Mouse (Mus musculus) layer of hippocampus, adult 9-11 months (tissue): ENCODE data around the gene Gm20388.
"Not testable (repeated sequence)": the region's sequence is repeated elsewhere in the genome, so short reads cannot be mapped to it uniquely, and the experiment has no call there.

Experiments
- DNase-seq: peaks from one replicate; pipeline ENCODE4 v3.0.0; 2022

The Gm20388 gene

GRCm38 (mm10) chr8:124143003-124143402 lies 4232.4 kb downstream of the Gm20388 start:
- DNase-seq = peak; percentile 21

GRCm38 (mm10) chr8:124143871-124144618 lies 4233.4 kb downstream of the Gm20388 start:
- DNase-seq = no peak

- DNase-seq = no peak
Measured at GRCm38 (mm10) chr8:124144619-124144980, 4234.0 kb downstream of the Gm20388 start.

- DNase-seq = no peak
Measured at GRCm38 (mm10) chr8:124146286-124146685, 4235.6 kb downstream of the Gm20388 start.

- DNase-seq = no peak
Measured at GRCm38 (mm10) chr8:124150009-124150408, 4239.4 kb downstream of the Gm20388 start.

- DNase-seq = no peak
Measured at GRCm38 (mm10) chr8:124150536-124150935, 4239.9 kb downstream of the Gm20388 start.

GRCm38 (mm10) chr8:124151881-124152280 lies 4241.2 kb downstream of the Gm20388 start:
- no peak for DNase-seq

GRCm38 (mm10) chr8:124152771-124153170 lies 4242.1 kb downstream of the Gm20388 start:
- no peak for DNase-seq

GRCm38 (mm10) chr8:124156324-124156723 lies 4245.7 kb downstream of the Gm20388 start:
- no peak for DNase-seq

- DNase-seq = no peak
Measured at GRCm38 (mm10) chr8:124161683-124162082, 4251.0 kb downstream of the Gm20388 start.

- no peak for DNase-seq
Measured at GRCm38 (mm10) chr8:124163258-124163657, 4252.6 kb downstream of the Gm20388 start.

GRCm38 (mm10) chr8:124169749-124170148 lies 4259.1 kb downstream of the Gm20388 start:
- DNase-seq = no peak

- DNase-seq = no peak
Measured at GRCm38 (mm10) chr8:124170671-124171070, 4260.0 kb downstream of the Gm20388 start.

- peak; percentile 57 for DNase-seq
Measured at GRCm38 (mm10) chr8:124171557-124172528, 4261.2 kb downstream of the Gm20388 start.

GRCm38 (mm10) chr8:124173688-124174087 lies 4263.0 kb downstream of the Gm20388 start:
- no peak for DNase-seq

- no peak for DNase-seq
Measured at GRCm38 (mm10) chr8:124176133-124176532, 4265.5 kb downstream of the Gm20388 start.

- DNase-seq = not testable (repeated sequence)
Measured at GRCm38 (mm10) chr8:124177092-124177491, 4266.5 kb downstream of the Gm20388 start.

- no peak for DNase-seq
Measured at GRCm38 (mm10) chr8:124180681-124181445, 4270.2 kb downstream of the Gm20388 start.

- no peak for DNase-seq
Measured at GRCm38 (mm10) chr8:124181751-124182150, 4271.1 kb downstream of the Gm20388 start.

- peak; percentile 57 for DNase-seq
Measured at GRCm38 (mm10) chr8:124182224-124182623, 4271.6 kb downstream of the Gm20388 start.

GRCm38 (mm10) chr8:124184078-124184477 lies 4273.4 kb downstream of the Gm20388 start:
- DNase-seq = peak; percentile 44

GRCm38 (mm10) chr8:124184507-124184906 lies 4273.9 kb downstream of the Gm20388 start:
- DNase-seq = no peak

GRCm38 (mm10) chr8:124185081-124185480 lies 4274.4 kb downstream of the Gm20388 start:
- no peak for DNase-seq
